Mouse (Mus musculus) lung, adult 2 months (tissue): Measurements from ENCODE around the gene Ifnlr1.

ENCODE experiments used
- CTCF ChIP-seq: fragments of 200-500 bp; IDR thresholded peaks from 2 replicates; pipeline ENCODE4 v1.5.1; 2011; ENCODE audit warnings: mild to moderate bottlenecking, low read length, control low read depth; ENCODE audit not compliant: insufficient read depth
- POLR2A ChIP-seq: fragments of 200-500 bp; IDR thresholded peaks from 2 replicates; pipeline ENCODE4 v1.6.1; 2011; ENCODE audit warnings: low read depth, mild to moderate bottlenecking, control low read depth, low read length, borderline replicate concordance; ENCODE audit errors: extremely low read depth

DNA sequence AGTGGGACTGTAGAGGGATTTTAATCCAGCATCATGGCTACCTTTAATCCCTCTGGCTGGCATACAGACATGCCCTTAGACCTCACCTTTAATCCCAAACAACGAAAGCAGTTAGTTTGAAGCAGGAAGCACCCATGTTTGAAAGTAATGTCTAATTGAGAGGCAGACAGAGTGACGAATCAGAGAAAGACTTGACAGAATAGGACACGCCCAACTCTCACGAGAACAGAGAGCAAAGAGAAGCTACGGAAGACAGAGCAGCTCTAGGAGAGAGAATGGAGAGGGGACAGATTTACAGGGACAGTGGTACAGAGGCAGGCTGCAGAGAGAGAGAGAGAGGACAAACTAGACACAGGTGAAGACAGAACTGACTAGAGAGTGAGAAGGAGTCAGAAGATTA, 4.3 kb upstream of the Ifnlr1 start:
- TF ChIP-seq CTCF, result no peak
- TF ChIP-seq POLR2A, result no peak
